Mouse (Mus musculus) ES-Bruce4 (cell line): ENCODE data around the gene Parp3.

Experiments used
- CTCF ChIP-seq: IDR thresholded peaks from one replicate; pipeline ENCODE4 v1.8.1; 2011; ENCODE audit warnings: low read depth, low read length
- EP300 ChIP-seq: IDR thresholded peaks from 2 replicates; pipeline ENCODE4 v1.6.1; 2011; ENCODE audit warnings: low read depth, low read length; ENCODE audit not compliant: insufficient read depth
- POLR2A ChIP-seq: IDR thresholded peaks from one replicate; pipeline ENCODE4 v1.8.1; 2011; ENCODE audit warnings: low read length; ENCODE audit not compliant: insufficient read depth

DNA sequence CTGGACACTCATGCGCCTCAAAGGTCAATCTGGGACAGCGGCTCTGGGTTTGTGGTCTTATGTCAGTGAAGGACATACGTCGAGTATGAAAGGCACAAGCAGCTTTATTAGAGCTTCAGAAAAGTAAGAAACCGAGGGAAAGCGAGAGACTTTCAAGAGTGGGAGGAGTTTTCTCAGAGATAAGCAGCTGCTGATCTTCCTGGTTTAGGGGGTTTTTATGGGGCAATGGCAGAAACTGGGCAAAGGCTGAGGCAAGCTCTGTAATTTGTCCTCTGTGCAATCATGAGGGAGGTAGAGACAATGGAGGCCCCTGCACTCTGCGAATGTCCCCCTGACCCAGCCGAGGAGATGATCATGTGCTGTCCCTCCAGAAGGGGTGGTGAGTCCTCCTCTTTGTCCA, 43.2 kb upstream of the Parp3 start:
- TF ChIP-seq CTCF, result no peak
- no peak for TF ChIP-seq POLR2A
- no peak for TF ChIP-seq EP300
